ENCODE assay signal across 14 mouse cellular contexts in the genomic region with DNA sequence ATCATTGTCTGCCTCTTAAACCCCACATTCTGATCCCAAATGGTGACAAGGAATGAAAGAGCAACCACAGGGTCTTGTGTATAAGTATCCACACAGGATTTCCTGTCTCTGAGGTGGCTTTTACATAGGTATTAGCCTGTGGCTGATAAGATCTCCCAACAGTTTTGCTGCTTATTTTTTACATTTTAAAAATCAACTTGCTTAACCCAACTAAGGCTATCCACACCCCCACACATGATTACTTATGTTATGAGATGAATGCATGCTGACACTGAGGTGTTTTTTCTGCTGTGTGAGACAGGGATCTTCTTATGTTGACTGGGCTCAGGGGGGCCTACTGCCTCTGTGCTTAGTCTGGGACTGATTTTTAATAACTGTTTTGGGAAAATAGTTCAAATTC. TPM values are rescaled to one million over a fixed set of nuclear protein-coding genes. Genes with fewer than 3 reads are reported as not detected.
DNase-seq lines count a peak whose midpoint lies in the region; ATAC-seq lines count a peak whose summit lies in the region.
"Had no signal": no experiment of that assay in that cellular context is flagged by ENCODE, and none has a peak within 500 bp of the region (broad histone marks: within the 10 kb centered on the region; RNA-seq: fewer than 3 reads in every experiment).

No protein-coding gene starts in this region.

- H3K4me1 ChIP-seq in heart, embryonic 14.5 days (ENCODE audit: control insufficient read depth in 2 of 2, insufficient read depth in 2 of 2, low read length in 2 of 2): peaks cover 5 to 22% of the 10 kb centered on the region in 2 experiments; a peak in 3 of 4 replicates
- H3K4me1 ChIP-seq in heart, embryonic 12.5 days (replicated peaks): peaks cover 21% of the 10 kb centered on the region
- peaks cover 21% of the 10 kb centered on the region for H3K4me1 ChIP-seq in lung, embryonic 15.5 days
- H3K4me1 ChIP-seq in embryonic facial prominence, embryonic 12.5 days: peaks cover 12% of the 10 kb centered on the region; the same call in 1 of the 2 replicates
- H3K4me1 ChIP-seq in neural tube, embryonic 15.5 days: peaks cover 25% of the 10 kb centered on the region

- no peak overlapping the region for H3K4me3 ChIP-seq in heart, embryonic 14.5 days (ENCODE audit: control insufficient read depth in 1 of 2, insufficient read depth in 1 of 2, low read depth in 1 of 2, low read length in 2 of 2)
- H3K4me3 ChIP-seq in heart, embryonic 12.5 days: no peak overlapping the region
- no peak overlapping the region for H3K4me3 ChIP-seq in lung, embryonic 15.5 days
- no peak overlapping the region for H3K4me3 ChIP-seq in embryonic facial prominence, embryonic 12.5 days
- H3K4me3 ChIP-seq in neural tube, embryonic 15.5 days (replicated peaks): no peak overlapping the region

- no peak for ATAC-seq in heart, embryonic 14.5 days (ENCODE audit: insufficient number of reproducible peaks, insufficient read depth, low FRiP score, low read depth)
- no peak for ATAC-seq in heart, embryonic 12.5 days (ENCODE audit: insufficient number of reproducible peaks, low FRiP score)
- ATAC-seq in lung, embryonic 15.5 days (ENCODE audit: borderline replicate concordance, extremely low read depth, low FRiP score, low TSS enrichment): no peak
- no peak for ATAC-seq in embryonic facial prominence, embryonic 12.5 days (ENCODE audit: insufficient number of reproducible peaks, insufficient read depth, low FRiP score, low TSS enrichment)
- no peak for ATAC-seq in neural tube, embryonic 15.5 days (ENCODE audit: low FRiP score)
- ATAC-seq: liver, postnatal 0 days had no signal

- H3K27ac ChIP-seq in heart, embryonic 14.5 days (replicated peaks in 1 of 2; ENCODE audit: control insufficient read depth in 1 of 2, insufficient read depth in 1 of 2, low read depth in 2 of 2, low read length in 2 of 2): peak overlapping the region in 1 of 2 experiments; percentile 96; a peak in 2 of 4 replicates
- no peak overlapping the region for H3K27ac ChIP-seq in heart, embryonic 12.5 days (ENCODE audit: poor library complexity, severe bottlenecking)
- peak overlapping the region; percentile 96; the same call in 1 of the 2 replicates for H3K27ac ChIP-seq in lung, embryonic 15.5 days
- H3K27ac ChIP-seq in embryonic facial prominence, embryonic 12.5 days: peak overlapping the region; percentile 99
- H3K27ac ChIP-seq in neural tube, embryonic 15.5 days (replicated peaks): no peak overlapping the region

- no peaks in the 10 kb centered on the region for H3K9me3 ChIP-seq in heart, embryonic 14.5 days (ENCODE audit: control insufficient read depth, low read length)
- H3K9me3 ChIP-seq in heart, embryonic 12.5 days (replicated peaks): no peaks in the 10 kb centered on the region
- no peaks in the 10 kb centered on the region for H3K9me3 ChIP-seq in lung, embryonic 15.5 days
- H3K9me3 ChIP-seq in embryonic facial prominence, embryonic 12.5 days: no peaks in the 10 kb centered on the region
- H3K9me3 ChIP-seq in neural tube, embryonic 15.5 days (replicated peaks): no peaks in the 10 kb centered on the region

- H3K27me3 ChIP-seq in heart, embryonic 14.5 days (ENCODE audit: control insufficient read depth, insufficient read depth, low read length): no peaks in the 10 kb centered on the region
- no peaks in the 10 kb centered on the region for H3K27me3 ChIP-seq in heart, embryonic 12.5 days (replicated peaks)
- no peaks in the 10 kb centered on the region for H3K27me3 ChIP-seq in lung, embryonic 15.5 days
- no peaks in the 10 kb centered on the region for H3K27me3 ChIP-seq in embryonic facial prominence, embryonic 12.5 days
- 0 out of 2 replicates have a peak, but pooled peaks cover 5% of the 10 kb centered on the region for H3K27me3 ChIP-seq in neural tube, embryonic 15.5 days (replicated peaks)

- H3K4me2 ChIP-seq in heart, embryonic 14.5 days (ENCODE audit: low read length): peak overlapping the region; percentile 70
- no peak overlapping the region; the same call in 1 of the 2 replicates for H3K4me2 ChIP-seq in heart, embryonic 12.5 days
- peak overlapping the region; percentile 66 for H3K4me2 ChIP-seq in lung, embryonic 15.5 days
- H3K4me2 ChIP-seq in embryonic facial prominence, embryonic 12.5 days (replicated peaks): peak overlapping the region; percentile 65
- H3K4me2 ChIP-seq in neural tube, embryonic 15.5 days: peak overlapping the region; percentile 94

- no peak overlapping the region; the same call in 1 of the 2 replicates for H3K9ac ChIP-seq in heart, embryonic 14.5 days (ENCODE audit: low read length)
- no peak overlapping the region for H3K9ac ChIP-seq in heart, embryonic 12.5 days
- no peak overlapping the region for H3K9ac ChIP-seq in lung, embryonic 15.5 days
- H3K9ac ChIP-seq in embryonic facial prominence, embryonic 12.5 days: no peak overlapping the region
- H3K9ac ChIP-seq in neural tube, embryonic 15.5 days (replicated peaks): no peak overlapping the region

- no peak for DNase-seq in lung, adult 18-20 months
- DNase-seq in liver: no peak
- DNase-seq in cerebellum, postnatal 10 days: no peak
- DNase-seq: adrenal gland, postnatal 14 days; cerebellum, adult 8-10 months; heart, postnatal 14 days; liver, postnatal 0 days; right cerebral cortex, postnatal 25 days; thymus, adult 18-20 months had no signal

- no peaks in the 10 kb centered on the region for H3K36me3 ChIP-seq in heart, embryonic 14.5 days (ENCODE audit: control insufficient read depth, insufficient read depth, low read length)
- H3K36me3 ChIP-seq in heart, embryonic 12.5 days: no peaks in the 10 kb centered on the region
- no peaks in the 10 kb centered on the region for H3K36me3 ChIP-seq in lung, embryonic 15.5 days
- H3K36me3 ChIP-seq in embryonic facial prominence, embryonic 12.5 days: no peaks in the 10 kb centered on the region
- no peaks in the 10 kb centered on the region for H3K36me3 ChIP-seq in neural tube, embryonic 15.5 days

RNA-seq across cellular contexts. Expression of a gene that starts 1.3 kb away (rescaled TPM):
- 67.4 and 75.3 TPM in 2 replicates for polyA plus RNA-seq in heart, embryonic 14.5 days (2014; fragmentation: Nextera tagmentation; extraction: Ambion mirVana)
- polyA plus RNA-seq in heart, embryonic 12.5 days (2016; fragmentation: Nextera tagmentation; extraction: Ambion mirVana): 95.0 and 108 TPM in 2 replicates
- 64.4 and 64.8 TPM in 2 replicates for polyA plus RNA-seq in lung, embryonic 15.5 days (2015; fragmentation: Nextera tagmentation; extraction: Ambion mirVana)
- polyA plus RNA-seq in embryonic facial prominence, embryonic 12.5 days (2016; fragmentation: Nextera tagmentation; extraction: Ambion mirVana): 73.7 and 83.2 TPM in 2 replicates
- polyA plus RNA-seq in neural tube, embryonic 15.5 days (2015; fragmentation: Nextera tagmentation; extraction: Ambion mirVana): 29.1 and 29.8 TPM in 2 replicates

Comparison
In these comparisons a context has a peak if more than half of its experiments do, and no peak if none do; other contexts are left out.
1. H3K27ac ChIP-seq: peak in lung, embryonic 15.5 days (single experiment) and embryonic facial prominence, embryonic 12.5 days (single experiment); none in heart, embryonic 12.5 days (single experiment) and neural tube, embryonic 15.5 days (single experiment).